Mouse (Mus musculus) adrenal gland, adult 2 months (tissue): ENCODE measurements around the gene Cdk17. TPM values are rescaled to one million over a fixed set of nuclear protein-coding genes. Genes with fewer than 3 reads are reported as not detected.

Experiments
- DNase-seq: peaks from one replicate; pipeline ENCODE4 v3.0.0; 2021
- polyA plus RNA-seq: library from polyadenylated mRNA; depleted of rRNA; stranded (reverse); fragments of >200 nt; gene quantifications from 2 replicates; pipeline ENCODE4 v1.2.3, GENCODE M21; 2012
- total RNA-seq, 2 experiments: library from RNA; stranded (reverse); gene quantifications; 2 replicates each; pipeline ENCODE4 v1.2.3; 2021

The Cdk17 gene
- total and polyA plus RNA-seq, 3 experiments, result 9.3 to 30.0 (median 26.5) TPM

GRCm38 (mm10) chr10:93231490-93231889 is 70.8 kb downstream of the Cdk17 start:
- DNase-seq, result no peak

GRCm38 (mm10) chr10:93231893-93232292 is 71.2 kb downstream of the Cdk17 start:
- no peak for DNase-seq

GRCm38 (mm10) chr10:93233665-93234194 is 73.1 kb downstream of the Cdk17 start:
- no peak for DNase-seq

- DNase-seq, result no peak
Observed at GRCm38 (mm10) chr10:93234692-93235091, 74.0 kb downstream of the Cdk17 start.

- DNase-seq, result no peak
Observed at GRCm38 (mm10) chr10:93239201-93239806, 78.6 kb downstream of the Cdk17 start.

GRCm38 (mm10) chr10:93242208-93242607 is 81.5 kb downstream of the Cdk17 start:
- DNase-seq, result no peak

GRCm38 (mm10) chr10:93242861-93243260 is 82.2 kb downstream of the Cdk17 start:
- no peak for DNase-seq

GRCm38 (mm10) chr10:93244209-93244705 is 83.6 kb downstream of the Cdk17 start:
- DNase-seq, result no peak

- no peak for DNase-seq
Observed at GRCm38 (mm10) chr10:93246185-93246920, 85.7 kb downstream of the Cdk17 start.

- DNase-seq, result no peak
Observed at GRCm38 (mm10) chr10:93247422-93247821, 86.7 kb downstream of the Cdk17 start.

GRCm38 (mm10) chr10:93247902-93248301 is 87.2 kb downstream of the Cdk17 start:
- no peak for DNase-seq

- no peak for DNase-seq
Observed at GRCm38 (mm10) chr10:93248416-93248815, 87.7 kb downstream of the Cdk17 start.

- no peak for DNase-seq
Observed at GRCm38 (mm10) chr10:93249901-93250300, 89.2 kb downstream of the Cdk17 start.

- DNase-seq, result no peak
Observed at GRCm38 (mm10) chr10:93250436-93251317, 90.0 kb downstream of the Cdk17 start.

GRCm38 (mm10) chr10:93251426-93251825 is 90.8 kb downstream of the Cdk17 start:
- DNase-seq, result no peak

- no peak for DNase-seq
Observed at GRCm38 (mm10) chr10:93252661-93253060, 92.0 kb downstream of the Cdk17 start.

- DNase-seq, result no peak
Observed at GRCm38 (mm10) chr10:93253156-93253555, 92.5 kb downstream of the Cdk17 start.

GRCm38 (mm10) chr10:93255294-93255693 is 94.6 kb downstream of the Cdk17 start:
- DNase-seq, result no peak

- DNase-seq, result no peak
Observed at GRCm38 (mm10) chr10:93259826-93260225, 99.2 kb downstream of the Cdk17 start.

GRCm38 (mm10) chr10:93261132-93261980 is 100.7 kb downstream of the Cdk17 start:
- no peak for DNase-seq

- no peak for DNase-seq
Observed at GRCm38 (mm10) chr10:93261981-93262499, 101.4 kb downstream of the Cdk17 start.
